Mouse (Mus musculus) intestine, postnatal 0 days (tissue): ENCODE measurements at regions not wholly inside any gene's neighbourhood (a gene's known extent, or its start where the extent isn't known, plus 50 kb on each side); places are given as distances from the start of the nearest gene placed in this dataset.

Source experiments
- ATAC-seq: fragments of 200-750 bp; cut with Nextera tagmentation; 2 replicates; pipeline ENCODE4 v1.8.0; 2017; ENCODE audit warnings: mild to moderate bottlenecking, moderate TSS enrichment, moderate library complexity
- H3K27ac ChIP-seq: fragments of 300-500 bp; sonication (generic); 2 replicates; pipeline ENCODE4 v1.5.1; 2014; ENCODE audit warnings: mild to moderate bottlenecking, low read depth, low read length, moderate library complexity
- H3K27me3 ChIP-seq: fragments of 300-500 bp; sonication (generic); replicated peaks from 2 replicates; pipeline ENCODE4 v1.6.1; 2014; ENCODE audit warnings: low read length, mixed read lengths; ENCODE audit not compliant: control insufficient read depth, insufficient read depth
- H3K36me3 ChIP-seq: fragments of 300-500 bp; sonication (generic); 2 replicates; pipeline ENCODE4 v1.6.1; 2014; ENCODE audit warnings: mild to moderate bottlenecking, moderate library complexity; ENCODE audit not compliant: control insufficient read depth, insufficient read depth
- H3K4me1 ChIP-seq: fragments of 300-500 bp; sonication (generic); replicated peaks from 2 replicates; pipeline ENCODE4 v1.6.1; 2014; ENCODE audit warnings: antibody characterized with exemption, low read length, mixed read lengths; ENCODE audit not compliant: control insufficient read depth, insufficient read depth
- H3K4me2 ChIP-seq: fragments of 300-500 bp; sonication (generic); replicated peaks from 2 replicates; pipeline ENCODE4 v1.6.1; 2014; ENCODE audit warnings: low read depth, mild to moderate bottlenecking, moderate library complexity
- H3K4me3 ChIP-seq: fragments of 300-500 bp; sonication (generic); 2 replicates; pipeline ENCODE4 v1.5.1; 2014; ENCODE audit warnings: low read depth, low read length
- H3K9ac ChIP-seq: fragments of 300-500 bp; sonication (generic); 2 replicates; pipeline ENCODE4 v1.6.1; 2014; ENCODE audit warnings: mild to moderate bottlenecking, low read depth, low read length
- H3K9me3 ChIP-seq: fragments of 300-500 bp; sonication (generic); 2 replicates; pipeline ENCODE4 v1.6.1; 2016; ENCODE audit warnings: mixed run types; ENCODE audit not compliant: control insufficient read depth
- CTCF ChIP-seq: sonication (generic); IDR thresholded peaks from 2 replicates; pipeline ENCODE4 v1.5.1; 2016; ENCODE audit warnings: low read depth, mild to moderate bottlenecking, control low read depth, antibody characterized with exemption, moderate library complexity
- WGBS: fragments of 180-500 bp; shearing (Covaris S2); extraction: QIAGEN DNeasy Blood & Tissue Kit; methylation state at CpG from one replicate; pipeline ENCODE4 v1.1.7; 2014; 5-methylcytosine and 5-hydroxymethylcytosine counted together

DNA sequence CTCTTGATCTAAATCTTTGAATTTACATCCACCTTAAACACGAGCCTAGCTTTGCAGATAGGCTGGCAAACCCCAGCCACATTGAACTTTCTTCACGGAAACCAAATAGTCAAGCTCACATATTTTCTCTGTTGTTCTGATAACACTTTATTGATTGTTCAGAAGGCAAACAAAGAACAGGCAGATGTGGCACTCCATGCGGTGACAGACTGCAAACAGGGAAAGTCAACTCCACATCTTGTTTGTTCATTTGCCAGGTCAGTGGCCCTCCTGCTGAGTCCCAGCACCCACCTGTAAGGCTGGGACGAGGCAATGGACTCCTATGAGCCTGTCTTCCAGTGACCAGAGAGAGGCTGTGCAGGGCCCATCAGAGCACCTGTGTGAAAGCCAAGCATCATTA, 255.7 kb downstream of the Sox9 start:
- no peak overlapping the region for H3K9ac ChIP-seq
- H3K4me2 ChIP-seq = no peak overlapping the region
- TF ChIP-seq CTCF = no peak
- no peaks in the 10 kb centered on the region for H3K4me1 ChIP-seq
- no peaks in the 10 kb centered on the region for H3K36me3 ChIP-seq
- H3K9me3 ChIP-seq = no peaks in the 10 kb centered on the region
- no peak overlapping the region for H3K27ac ChIP-seq
- H3K4me3 ChIP-seq = no peak overlapping the region
- WGBS = 60% methylated on average over 4 of the region's 4 CpGs
- H3K27me3 ChIP-seq = no peaks in the 10 kb centered on the region
- no peak for ATAC-seq

DNA sequence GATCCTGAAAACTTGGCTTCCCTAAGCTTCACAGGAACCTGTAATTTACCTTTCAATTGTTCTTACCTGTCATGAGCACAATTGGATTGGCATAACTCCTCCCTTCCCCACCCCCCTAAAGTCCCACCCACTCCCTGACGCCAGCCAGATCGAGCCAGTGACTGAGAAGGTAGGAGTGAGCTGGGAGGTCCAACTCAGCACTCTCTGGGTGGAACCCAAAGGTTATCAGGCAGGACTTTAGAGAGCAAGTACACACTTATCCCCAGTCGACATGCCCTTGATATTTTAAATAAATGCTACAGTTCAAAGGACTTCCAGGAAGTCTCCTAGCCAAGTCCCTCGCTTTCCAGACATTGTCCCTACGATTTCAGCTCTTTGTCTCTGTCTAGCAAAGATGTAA, 260.7 kb downstream of the Sox9 start:
- WGBS = 23% methylated on average over 5 of the region's 5 CpGs
- Histone ChIP-seq H3K9ac (no peak overlapping the region), H3K27ac (no peak overlapping the region), H3K27me3 (no peaks in the 10 kb centered on the region), H3K4me1 (0 out of 2 replicates have a peak, but pooled peaks cover 2% of the 10 kb centered on the region), H3K4me3 (no peak overlapping the region), H3K36me3 (no peaks in the 10 kb centered on the region), H3K4me2 (no peak overlapping the region), H3K9me3 (no peaks in the 10 kb centered on the region)
- ATAC-seq = peak; percentile 54
- no peak for TF ChIP-seq CTCF

DNA sequence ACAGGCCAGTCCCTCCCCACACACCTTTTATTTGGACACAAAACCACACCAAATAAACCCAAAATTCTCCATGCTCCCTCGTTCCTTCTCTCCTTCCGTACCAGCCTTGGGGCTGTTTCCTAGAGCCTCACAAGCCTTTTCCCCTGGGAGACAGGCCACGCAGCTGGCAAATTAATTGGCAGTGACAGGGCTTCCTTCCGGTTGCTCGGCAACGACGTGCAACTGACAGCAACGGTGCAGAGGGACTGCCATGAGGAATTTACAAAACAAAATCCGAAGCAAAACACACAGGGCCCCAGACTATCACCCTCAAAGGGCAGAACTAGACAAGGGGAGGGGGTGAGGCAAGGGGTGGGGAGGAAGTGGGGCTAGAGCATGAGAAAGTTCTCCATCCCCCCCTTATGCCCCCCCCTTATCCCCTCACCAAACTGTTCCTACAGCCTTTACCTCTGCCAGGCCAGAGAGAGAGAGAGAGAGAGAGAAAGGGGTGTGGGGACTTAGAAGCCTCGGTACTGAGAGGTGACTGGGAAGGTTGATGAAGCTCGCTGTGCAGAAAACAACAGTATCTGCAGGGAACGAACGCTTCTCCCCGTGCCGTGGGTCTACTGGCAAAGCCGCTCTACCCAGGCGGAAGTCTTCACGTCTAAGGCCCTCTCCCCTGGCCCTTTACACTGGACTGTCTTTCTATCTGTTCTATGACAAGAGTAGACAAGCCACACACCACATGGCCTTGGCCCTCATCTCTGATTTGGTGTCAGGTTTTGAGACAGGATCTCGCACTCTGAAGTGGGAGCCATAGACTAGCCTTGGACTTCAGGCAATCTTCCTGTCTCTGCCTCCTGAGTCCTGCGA, 264.4 kb downstream of the Sox9 start:
- no peak for ATAC-seq
- 57% methylated on average over 20 of the region's 20 CpGs for WGBS

DNA sequence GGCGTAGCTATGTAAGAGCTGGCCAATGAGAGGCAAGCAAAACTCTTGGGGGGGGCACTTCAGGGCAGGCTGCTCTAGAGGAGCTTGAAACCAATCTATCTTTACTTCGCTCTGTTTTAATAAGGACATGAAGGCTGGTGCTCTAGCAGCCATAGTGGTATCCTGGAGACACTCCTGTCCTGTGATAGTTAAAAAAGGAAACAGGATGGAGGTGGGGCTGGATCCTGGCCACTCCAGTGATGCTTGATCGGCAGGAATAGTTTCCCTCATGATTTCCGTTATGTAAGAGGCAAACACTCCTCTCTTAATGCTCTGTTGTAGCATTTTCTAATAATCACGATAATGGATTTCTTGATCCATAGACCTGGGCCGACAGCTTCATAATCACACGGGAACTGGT, 266.1 kb downstream of the Sox9 start:
- no peak overlapping the region for H3K27ac ChIP-seq
- H3K9me3 ChIP-seq = no peaks in the 10 kb centered on the region
- no peak for ATAC-seq
- H3K4me3 ChIP-seq = no peak overlapping the region
- no peaks in the 10 kb centered on the region for H3K36me3 ChIP-seq
- H3K27me3 ChIP-seq = no peaks in the 10 kb centered on the region
- 84% methylated on average over 7 of the region's 7 CpGs for WGBS
- TF ChIP-seq CTCF = no peak
- 0 out of 2 replicates have a peak, but pooled peaks cover 8% of the 10 kb centered on the region for H3K4me1 ChIP-seq
- no peak overlapping the region for H3K9ac ChIP-seq
- no peak overlapping the region for H3K4me2 ChIP-seq

More for the DNA sequence above, 264.4 kb downstream of the Sox9 start:
- H3K9ac ChIP-seq = no peak overlapping the region
- 0 out of 2 replicates have a peak, but pooled peaks cover 2% of the 10 kb centered on the region for H3K4me1 ChIP-seq
- TF ChIP-seq CTCF = no peak
- H3K27me3 ChIP-seq = no peaks in the 10 kb centered on the region
- H3K4me2 ChIP-seq = no peak overlapping the region
- no peak overlapping the region for H3K4me3 ChIP-seq
- no peak overlapping the region for H3K27ac ChIP-seq
- no peaks in the 10 kb centered on the region for H3K9me3 ChIP-seq
- H3K36me3 ChIP-seq = no peaks in the 10 kb centered on the region

DNA sequence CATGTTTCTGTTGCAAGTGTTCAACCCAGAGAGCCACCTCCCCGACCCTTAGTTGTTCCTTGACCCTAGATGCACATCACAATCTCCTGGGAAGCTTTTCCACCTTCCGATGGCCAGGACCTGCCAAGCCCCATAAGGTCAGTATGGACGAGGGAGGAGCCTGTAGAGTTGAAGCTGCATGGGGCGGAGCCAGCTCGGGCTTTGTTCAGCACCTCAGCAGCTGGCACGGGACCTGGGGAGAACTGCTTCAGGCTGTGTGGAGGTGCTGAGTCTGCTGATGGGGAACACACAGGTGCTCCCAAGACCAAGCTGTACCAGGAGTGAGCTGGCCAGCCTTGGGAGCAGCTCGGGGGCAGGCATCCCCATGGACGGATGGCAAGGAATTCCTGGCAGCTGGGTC, 267.6 kb downstream of the Sox9 start:
- Histone ChIP-seq H3K4me1 (0 out of 2 replicates have a peak, but pooled peaks cover 11% of the 10 kb centered on the region), H3K27ac (no peak overlapping the region), H3K9ac (no peak overlapping the region), H3K4me3 (no peak overlapping the region), H3K36me3 (no peaks in the 10 kb centered on the region), H3K27me3 (no peaks in the 10 kb centered on the region), H3K9me3 (no peaks in the 10 kb centered on the region), H3K4me2 (no peak overlapping the region)
- WGBS = 54% methylated on average over 8 of the region's 8 CpGs
- ATAC-seq = no peak
- no peak for TF ChIP-seq CTCF

DNA sequence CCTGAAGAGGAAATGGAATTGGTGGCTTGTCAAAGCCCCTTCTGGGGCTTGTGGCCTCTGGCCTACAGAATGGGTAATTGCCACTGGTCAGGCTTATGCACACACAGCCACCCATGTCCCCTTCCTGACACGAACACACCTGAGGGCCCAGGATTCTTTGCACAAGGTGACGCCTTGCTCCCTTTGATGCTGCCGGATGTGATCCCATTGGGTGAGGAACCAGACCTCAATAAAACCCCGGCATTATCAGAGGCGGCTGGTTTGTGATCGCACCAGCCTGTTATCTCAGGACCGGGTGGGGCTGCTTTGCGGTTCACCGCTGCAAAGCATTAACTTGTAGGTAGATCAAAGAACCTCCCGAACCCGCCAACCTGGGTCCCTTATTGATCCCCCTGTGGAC, 270.5 kb downstream of the Sox9 start:
- ATAC-seq = peak; percentile 90
- TF ChIP-seq CTCF = no peak
- Histone ChIP-seq H3K9me3 (no peaks in the 10 kb centered on the region), H3K27ac (no peak overlapping the region), H3K4me3 (no peak overlapping the region), H3K9ac (no peak overlapping the region), H3K4me1 (peaks cover 17% of the 10 kb centered on the region), H3K4me2 (peak overlapping the region; percentile 40; the same call in 1 of the 2 replicates), H3K27me3 (no peaks in the 10 kb centered on the region), H3K36me3 (no peaks in the 10 kb centered on the region)
- 41% methylated on average over 11 of the region's 11 CpGs for WGBS
